Mouse (Mus musculus) CD4-positive naive resting alpha-beta T cell, adult 57 days (primary cell): ENCODE measurements around the gene Pir. TPM values are rescaled to one million over a fixed set of nuclear protein-coding genes. Genes with fewer than 3 reads are reported as not detected.

Experiments
- total RNA-seq: library from RNA; stranded (reverse); gene quantifications from one replicate; pipeline ENCODE4 v1.2.4, GENCODE M21; 2023

Gene Pir
- not detected for total RNA-seq

GRCm38 (mm10) chrX:164269285-164269761 lies at the start of gene Pir:
TSS of gene Pir (plus strand) at chrX:164269371.

GRCm38 (mm10) chrX:164258057-164258456 lies 11.1 kb upstream of the Pir start, which contains the start of gene Bmx:
TSS of gene Bmx (minus strand) at chrX:164258193.

GRCm38 (mm10) chrX:164373081-164373480 lies 103.9 kb downstream of the Pir start, which contains the start of gene Vegfd:
TSS of gene Vegfd (plus strand) at chrX:164373378.

GRCm38 (mm10) chrX:164419471-164419939 lies 150.3 kb downstream of the Pir start, which contains the start of gene Piga:
TSS of gene Piga (plus strand) at chrX:164419787.

Other genes with a start within 250 kb of the Pir start
- 0.15 TPM for gene Car5b, start 241.4 kb upstream of the Pir start, total RNA-seq
- gene Siah1b, start 192.9 kb upstream of the Pir start, total RNA-seq = 6.2 TPM
- not detected for gene Cltrn, start 180.5 kb upstream of the Pir start, total RNA-seq
- not detected for gene Ace2, start 130.0 kb upstream of the Pir start, total RNA-seq
- not detected for gene Bmx, start 11.2 kb upstream of the Pir start, total RNA-seq
- gene Vegfd, start 104.0 kb downstream of the Pir start, total RNA-seq = not detected
- 13.4 TPM for gene Piga, start 150.4 kb downstream of the Pir start, total RNA-seq
- gene Asb11, start 167.6 kb downstream of the Pir start, total RNA-seq = not detected
- gene Asb9, start 237.0 kb downstream of the Pir start, total RNA-seq = not detected